Mouse (Mus musculus) thymus, adult 18-20 months (tissue): ENCODE measurements around the gene Dmbx1.

ENCODE experiments used
- DNase-seq, 2 experiments: peaks; one replicate each; pipeline ENCODE4 v3.0.0; 2022; ENCODE audit warnings: mixed read lengths in 2 of 2

Gene Dmbx1

DNA sequence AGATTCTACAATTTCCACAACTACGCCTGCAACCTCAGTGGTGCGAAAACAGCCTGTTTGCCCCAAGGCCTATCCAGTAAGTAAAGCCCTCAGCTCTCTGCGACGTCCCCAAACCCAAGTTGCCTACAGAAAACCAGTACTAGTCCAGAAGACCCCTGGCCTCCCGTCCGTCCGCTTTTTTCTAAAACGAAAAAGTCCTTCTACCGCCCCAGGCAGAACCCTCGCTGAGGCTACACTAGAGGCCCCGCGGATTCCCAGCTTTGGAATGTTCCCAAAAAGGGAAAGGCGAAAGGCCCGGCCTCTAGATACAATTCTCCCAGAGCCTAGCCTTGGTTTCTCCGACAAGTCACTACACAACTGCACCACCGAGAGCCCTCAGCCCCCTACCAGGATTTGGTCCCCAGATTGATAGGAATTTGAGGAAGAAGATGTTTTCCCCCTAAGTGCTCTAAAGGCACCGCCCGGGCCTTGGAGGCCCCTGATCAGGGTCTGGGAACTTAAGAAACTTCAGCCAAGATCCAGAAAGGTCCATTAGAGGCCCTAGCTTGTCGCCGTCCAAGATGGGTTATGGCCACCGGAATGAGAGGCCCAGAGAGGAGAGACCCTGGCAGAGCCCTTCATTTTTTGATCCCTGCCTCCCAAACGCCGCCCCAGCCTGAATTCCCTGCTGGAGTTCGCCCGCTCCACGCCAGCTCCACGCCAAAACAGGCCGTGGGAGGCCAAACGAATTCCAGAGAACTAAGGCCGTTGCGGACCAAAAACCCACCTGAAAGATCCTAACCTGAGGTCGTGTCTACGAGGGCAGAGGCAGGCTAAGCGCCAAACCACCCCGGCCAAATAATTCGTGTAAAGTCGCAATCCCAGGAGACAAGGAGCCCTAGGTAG lies 1.2 kb downstream of the Dmbx1 start:
- no peak for DNase-seq

GRCm38 (mm10) chr4:115937061-115937976 lies 2.4 kb downstream of the Dmbx1 start:
- no peak for DNase-seq

- no peak for DNase-seq
Measured at GRCm38 (mm10) chr4:115936646-115937045, 3.1 kb downstream of the Dmbx1 start.

DNA sequence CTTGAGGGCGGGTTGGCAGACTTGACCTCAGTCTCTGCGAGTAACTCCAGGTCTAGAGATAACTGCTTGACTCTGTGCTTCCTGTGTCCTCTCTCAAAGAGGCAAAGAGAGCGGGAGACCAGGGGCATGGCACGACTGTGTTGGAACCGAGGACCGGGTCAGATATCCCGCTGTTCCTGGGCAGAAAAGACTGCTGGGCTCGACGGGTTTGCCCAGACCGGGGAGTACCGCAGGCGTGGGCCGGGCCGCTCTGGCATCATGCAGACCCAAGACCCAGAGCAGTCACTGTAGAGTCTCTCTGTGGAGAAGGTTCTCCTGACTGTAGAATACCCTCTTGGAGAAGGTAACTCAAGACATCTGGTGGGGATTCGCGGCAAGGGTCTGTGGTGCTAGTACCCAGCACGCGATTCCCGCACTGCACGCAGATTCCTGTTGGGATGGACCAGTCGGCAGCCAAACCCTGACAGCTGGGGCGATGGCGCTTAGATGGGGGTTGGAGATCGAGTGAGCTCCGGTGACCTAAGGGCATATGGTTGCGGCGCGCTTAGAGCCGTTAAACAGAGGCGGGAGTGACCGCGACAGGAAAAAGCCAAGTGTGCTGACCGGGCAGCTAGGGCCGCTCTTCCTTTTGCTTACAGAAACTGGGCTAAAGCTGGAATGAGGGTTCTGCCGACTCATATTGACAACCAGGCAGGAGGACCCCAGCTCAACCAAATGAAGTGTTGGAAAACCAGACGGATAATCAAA lies 3.7 kb downstream of the Dmbx1 start:
- no peak for DNase-seq

DNA sequence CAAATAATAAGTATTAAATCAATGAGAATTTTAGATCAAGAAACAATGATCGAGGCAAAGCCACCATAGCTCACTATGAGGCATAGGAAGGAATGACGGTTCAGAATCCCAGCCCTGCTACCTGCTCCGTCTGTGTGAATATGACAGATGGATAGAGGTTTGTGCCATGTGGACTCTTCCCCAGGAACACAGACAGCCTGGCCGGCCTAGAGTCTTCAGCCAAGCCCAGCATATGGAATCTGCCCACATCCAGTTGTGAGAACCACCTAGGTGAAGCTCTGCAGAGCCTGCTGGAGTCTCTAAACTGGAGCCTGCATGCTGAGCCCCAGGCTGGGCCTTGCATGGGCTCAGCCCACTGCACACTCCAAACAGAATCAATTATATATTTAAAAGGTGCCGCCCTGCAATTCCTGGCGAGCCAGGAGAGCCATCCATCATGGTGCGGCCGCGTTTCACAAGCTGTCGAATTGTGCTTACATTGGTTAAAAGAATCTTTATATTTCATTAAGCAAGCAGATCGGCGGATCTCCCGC lies 8.1 kb downstream of the Dmbx1 start:
- no peak for DNase-seq

DNA sequence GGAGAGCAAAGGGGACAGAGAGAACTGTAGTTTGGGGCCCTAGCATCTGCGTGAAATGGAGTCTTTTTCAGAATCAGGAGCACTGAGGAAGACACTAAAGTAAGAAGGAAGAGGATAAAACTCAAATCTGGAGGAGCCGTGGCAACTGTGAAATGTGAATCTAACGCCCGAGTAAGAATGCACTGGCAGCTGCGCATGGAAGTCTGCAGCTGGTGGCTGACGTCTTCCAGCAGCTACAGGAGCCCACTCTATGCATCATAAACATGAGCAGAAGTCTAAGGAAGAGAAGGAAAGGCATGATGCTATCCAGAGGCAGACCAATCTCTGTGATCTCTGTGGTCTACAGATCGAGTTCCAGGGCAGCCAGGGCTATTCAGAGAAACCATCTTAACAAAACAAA lies 12.1 kb downstream of the Dmbx1 start:
- no peak for DNase-seq

GRCm38 (mm10) chr4:115923262-115923880 lies 16.4 kb downstream of the Dmbx1 start:
- no peak for DNase-seq

- DNase-seq = no peak
Measured at GRCm38 (mm10) chr4:115922688-115923087, 17.0 kb downstream of the Dmbx1 start.

DNA sequence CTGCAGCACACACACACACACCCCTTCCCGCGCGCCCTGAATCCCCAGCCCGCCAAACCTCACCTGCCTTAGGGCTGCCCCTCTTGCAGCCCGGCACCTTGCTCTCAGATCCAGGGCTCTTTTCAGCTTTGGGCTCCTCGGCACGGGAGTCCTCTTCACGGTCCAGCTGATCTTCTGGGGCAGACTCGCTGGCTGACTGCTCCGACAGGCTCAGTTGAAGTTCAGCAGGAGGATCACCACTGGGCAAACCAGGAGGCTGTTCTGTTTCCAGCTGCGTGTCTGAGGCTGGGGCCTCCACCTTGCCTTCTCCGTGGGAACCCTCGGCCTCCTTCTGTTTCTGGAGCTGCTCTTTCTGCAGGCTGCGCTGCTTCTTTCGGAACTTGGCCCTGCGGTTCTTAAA lies 19.8 kb downstream of the Dmbx1 start:
- no peak for DNase-seq

GRCm38 (mm10) chr4:115911586-115911985 lies 28.1 kb downstream of the Dmbx1 start:
- no peak for DNase-seq

DNA sequence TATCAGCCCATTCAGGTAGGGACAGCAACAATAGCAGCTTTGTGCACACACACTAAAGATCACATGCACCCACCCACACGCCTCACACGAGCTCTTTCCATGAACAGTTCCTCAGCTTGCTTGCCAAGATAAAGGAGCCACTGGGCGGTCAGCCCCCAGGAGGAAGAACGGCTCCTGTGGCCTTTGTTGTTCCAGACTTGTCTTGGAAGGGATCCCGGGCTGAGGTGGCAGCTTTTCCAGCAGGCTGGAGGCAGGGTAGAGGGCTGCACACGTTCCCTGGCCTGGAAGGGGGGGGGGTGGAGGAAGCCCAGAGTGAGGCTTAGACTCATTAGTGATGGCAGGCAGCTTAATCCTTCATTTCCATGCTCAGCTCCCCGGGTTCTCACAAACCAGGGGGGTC lies 31.1 kb downstream of the Dmbx1 start:
- DNase-seq = no peak

GRCm38 (mm10) chr4:115907994-115908393 lies 31.7 kb downstream of the Dmbx1 start:
- DNase-seq = no peak

DNA sequence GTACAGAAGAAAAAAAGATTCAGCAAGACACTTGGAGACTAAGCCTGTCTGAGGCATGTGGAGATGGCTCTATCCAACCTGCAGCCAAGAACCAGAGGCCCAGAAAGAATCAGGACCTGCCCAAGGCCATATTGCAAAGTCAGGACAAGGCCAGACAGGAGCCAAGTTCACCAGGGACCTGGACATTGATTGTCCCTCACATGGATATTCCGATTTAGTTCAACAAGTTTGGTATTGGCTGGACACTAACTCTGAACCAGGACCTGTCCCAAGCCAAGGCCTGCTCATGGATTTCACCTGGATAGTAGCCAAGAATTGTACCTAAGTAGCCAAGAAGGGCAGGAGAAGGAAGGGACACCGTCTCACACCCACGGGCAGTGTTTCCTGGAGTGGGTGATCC lies 32.9 kb downstream of the Dmbx1 start:
- DNase-seq = no peak

DNA sequence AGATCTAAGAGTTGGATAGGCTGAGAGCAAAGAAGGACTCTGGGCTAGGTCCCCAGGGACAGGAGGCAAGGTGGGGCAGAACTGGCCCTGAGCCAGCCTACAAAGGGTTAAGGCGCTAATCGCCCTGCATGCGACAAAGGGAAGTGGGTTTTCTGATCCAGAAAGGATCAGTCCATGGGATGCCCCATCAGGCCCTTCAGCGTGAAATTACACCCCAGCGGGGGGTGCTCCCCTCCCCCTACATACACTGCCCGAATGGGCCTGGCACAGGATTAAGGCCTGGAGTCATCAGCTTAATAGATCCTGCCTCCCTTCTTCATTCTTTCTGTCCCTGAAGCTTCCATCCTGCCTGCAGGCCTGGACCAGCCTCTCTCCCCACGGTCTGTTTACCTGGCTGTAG lies 34.0 kb downstream of the Dmbx1 start:
- no peak for DNase-seq

DNA sequence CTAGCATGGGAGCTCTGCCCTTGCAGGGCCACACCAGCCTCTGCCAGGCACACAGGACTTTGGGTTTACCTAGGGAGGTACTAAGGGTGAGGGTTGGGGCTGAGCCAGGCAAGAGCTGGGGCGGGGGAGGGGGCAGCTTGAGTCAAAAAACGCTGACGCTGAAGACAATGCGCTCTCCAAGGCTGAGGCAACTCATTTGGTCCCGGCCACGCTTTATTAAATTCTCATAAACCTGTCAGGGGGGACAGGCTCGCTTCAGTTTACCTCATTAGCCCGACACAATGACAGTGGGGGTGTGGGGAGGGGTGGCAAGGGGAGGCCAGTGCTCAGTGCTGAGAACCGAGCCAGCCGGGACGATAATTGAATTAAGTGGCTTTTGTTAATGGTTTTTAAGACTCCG lies 35.4 kb downstream of the Dmbx1 start:
- no peak for DNase-seq

DNA sequence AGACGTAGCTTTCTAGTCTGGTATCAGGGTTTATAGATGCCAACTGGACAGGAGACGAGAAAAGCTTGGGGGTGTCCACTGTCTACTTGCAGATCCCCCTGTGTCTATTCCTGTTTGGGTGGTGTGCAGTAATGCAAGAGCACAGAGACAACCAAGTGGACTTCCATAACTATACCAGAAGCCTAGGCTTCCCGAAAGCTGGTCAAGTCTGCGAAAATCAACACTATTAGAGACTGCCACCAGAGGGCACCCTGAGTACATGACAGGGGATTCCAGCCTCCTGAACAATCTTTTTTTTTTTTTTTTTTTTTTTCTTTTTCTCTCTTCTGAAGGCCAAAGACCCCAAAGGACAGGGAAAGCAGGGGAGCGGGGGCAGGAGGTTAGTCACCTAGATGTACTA lies 36.9 kb downstream of the Dmbx1 start:
- DNase-seq = peak; percentile 11 to 16

DNA sequence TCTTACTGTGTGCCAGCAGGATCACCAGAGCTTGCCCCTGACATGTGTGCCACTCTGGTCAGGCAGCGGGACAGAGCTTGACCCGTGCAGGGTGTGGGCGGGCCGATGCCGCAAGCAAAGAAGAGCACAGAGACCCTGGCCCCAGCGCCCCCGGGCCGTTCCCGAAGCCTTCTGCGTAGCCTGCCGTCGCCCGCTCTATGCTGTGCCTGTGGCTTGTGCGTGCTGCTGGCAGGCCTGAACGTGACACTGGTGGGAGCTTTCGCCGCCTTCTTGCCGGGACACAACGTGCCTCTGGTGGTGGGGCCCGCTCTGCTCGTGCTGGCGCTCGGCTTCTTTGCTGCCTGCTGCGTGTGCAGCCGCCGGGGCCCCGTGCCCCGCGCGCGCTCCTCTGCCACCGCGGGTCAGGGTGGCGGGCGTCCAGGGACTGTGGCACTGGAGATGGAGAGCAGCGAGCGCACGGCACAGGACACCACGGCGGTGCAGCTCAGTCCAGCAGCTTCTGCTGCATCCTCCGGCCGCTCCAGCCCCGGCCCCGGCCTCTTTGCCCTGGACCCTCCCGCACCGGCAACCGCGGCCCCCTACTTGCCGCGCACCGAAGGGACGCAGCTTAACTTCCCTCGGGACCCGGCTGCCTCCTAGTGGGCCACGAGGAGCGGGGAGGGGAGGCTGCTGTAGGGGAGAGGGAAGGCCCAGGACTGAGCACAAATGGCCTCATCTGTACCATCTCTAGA lies 41.7 kb downstream of the Dmbx1 start:
- DNase-seq = no peak

- DNase-seq = no peak
Measured at GRCm38 (mm10) chr4:115894281-115894680, 45.4 kb downstream of the Dmbx1 start.

DNA sequence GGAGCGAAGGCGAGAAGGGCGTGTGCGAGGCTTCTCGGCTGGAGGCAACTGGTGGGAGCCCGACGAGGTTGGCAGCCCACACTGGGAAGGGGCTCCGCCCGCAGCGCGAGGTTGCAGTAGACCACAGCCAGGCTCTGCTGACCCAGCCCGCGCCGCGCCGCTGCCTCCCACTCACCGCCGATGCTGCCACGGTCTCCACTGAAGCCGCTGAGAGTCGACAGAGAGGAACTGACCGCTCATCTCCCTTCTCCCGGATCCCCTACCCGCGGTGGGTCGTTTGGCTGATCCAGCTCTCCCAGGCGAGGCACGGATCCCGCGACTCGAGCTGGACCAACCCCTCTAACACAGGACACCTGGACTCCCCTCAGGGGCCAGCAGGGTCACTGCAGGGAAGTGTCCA lies 49.2 kb downstream of the Dmbx1 start, which contains the start of gene 6430628N08Rik:
TSS of gene 6430628N08Rik (plus strand) at position 113 of the 400 bp plus-strand sequence.
- DNase-seq = no peak

DNA sequence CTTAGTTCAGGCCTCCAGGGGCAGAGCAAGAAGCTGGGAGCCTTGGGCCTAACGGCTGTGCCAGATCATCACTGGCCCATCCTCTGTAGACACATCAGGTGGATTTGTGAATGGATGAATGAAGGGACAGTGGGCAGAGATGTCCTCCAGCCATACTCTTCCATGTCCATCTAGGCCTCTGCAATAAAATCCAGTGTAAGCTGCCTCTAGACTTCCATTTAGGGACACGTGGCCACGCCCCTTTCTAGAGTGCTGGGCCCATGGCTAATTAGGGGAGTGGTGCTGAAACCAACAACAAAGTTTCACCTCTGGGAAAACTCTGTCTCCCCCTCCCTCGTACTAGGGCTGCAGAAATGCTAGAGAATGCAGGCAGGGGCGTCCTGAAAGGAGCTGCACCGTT lies 49.7 kb downstream of the Dmbx1 start:
- no peak for DNase-seq

GRCm38 (mm10) chr4:115886875-115887274 lies 52.9 kb downstream of the Dmbx1 start:
- no peak for DNase-seq

- DNase-seq = no peak
Measured at GRCm38 (mm10) chr4:115885846-115886245, 53.9 kb downstream of the Dmbx1 start.
